Mouse (Mus musculus) fibroblast of lung, adult 2 months (primary cell): ENCODE data around the gene Vps37c.

ENCODE experiments used
- DNase-seq: peaks from one replicate; pipeline ENCODE4 v3.0.0-alpha.2; 2011; ENCODE audit warnings: low read depth

Vps37c gene

DNA sequence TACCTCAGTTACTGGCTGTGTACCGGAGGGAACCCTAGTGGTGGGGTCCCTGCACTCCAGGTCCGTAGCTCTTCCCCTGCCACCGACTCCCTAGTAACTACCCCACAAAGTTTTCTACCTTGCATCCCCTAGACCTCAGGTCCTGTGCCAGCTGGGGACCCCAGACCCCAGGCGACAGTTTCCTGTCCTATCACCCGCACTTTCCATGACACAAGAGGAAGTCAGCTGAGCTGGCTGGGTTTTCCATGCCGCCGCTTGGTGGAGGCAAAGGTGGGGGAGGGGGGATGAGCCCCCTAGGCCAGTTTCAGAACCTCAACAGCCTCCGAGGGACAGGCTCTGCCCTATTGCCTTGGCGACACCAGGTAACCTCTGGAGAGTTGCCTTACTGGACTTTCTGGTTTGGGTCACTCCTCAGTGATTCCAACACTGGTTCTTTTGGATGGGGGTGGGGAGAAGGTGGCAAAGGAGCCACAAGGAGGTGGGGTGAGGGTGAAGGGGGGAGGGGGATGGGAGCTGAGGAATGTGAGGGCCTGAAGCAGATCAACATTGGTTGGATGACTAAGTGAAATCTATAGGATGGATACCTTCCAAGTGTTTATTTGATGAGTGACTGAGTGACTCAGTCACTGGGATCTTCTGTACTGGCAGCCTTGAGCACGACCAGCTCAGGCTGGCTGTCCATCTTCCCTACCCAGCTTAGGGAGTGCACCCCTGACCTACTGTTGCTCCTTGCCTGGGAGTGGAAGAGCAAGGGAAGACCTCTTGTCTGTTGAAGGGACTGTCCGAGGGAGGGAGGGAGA, 52.3 kb downstream of the Vps37c start:
- no peak for DNase-seq

DNA sequence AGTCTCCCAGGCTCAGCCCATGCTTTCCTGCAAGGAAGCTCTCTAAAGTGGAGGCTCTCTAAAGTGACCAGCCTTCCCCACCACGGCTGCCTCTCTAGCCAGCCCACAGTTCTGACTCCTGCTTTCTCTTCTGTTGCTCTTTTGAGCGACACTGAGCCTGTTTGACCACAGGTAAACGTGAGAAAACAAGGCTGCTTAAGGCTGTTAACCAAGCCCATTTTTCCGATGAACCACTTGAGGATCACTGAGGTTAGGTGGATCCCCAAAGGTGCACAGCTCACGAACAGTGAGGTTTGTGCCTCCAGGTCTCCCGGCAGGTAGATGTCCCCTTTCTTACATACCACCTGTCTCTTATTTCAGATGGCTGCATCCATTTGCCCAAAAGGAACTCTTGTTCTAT, 53.6 kb downstream of the Vps37c start:
- DNase-seq, result no peak

DNA sequence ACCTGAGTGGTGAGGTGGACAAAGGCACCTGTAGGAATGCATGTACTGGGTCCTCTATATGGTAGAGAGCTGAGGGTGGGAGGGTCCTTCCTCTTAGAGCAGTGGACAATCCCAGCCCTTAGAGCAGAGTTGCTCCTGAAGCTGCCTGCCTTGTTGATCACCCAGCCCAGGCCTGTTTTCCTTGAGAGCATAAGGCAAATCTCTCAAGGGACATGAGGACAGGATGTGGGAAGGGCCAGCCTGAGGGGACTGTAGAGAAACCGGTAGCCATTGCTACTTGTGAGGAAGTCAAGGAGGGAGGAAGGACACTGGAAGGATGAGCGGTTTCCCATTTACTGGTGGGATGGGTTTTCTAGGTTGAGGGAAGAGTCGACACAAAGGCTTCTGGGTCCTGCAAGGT, 54.0 kb downstream of the Vps37c start:
- DNase-seq, result no peak

- no peak for DNase-seq
Observed at GRCm38 (mm10) chr19:10747182-10747581, 58.6 kb downstream of the Vps37c start.

- no peak for DNase-seq
Observed at GRCm38 (mm10) chr19:10747718-10748117, 59.2 kb downstream of the Vps37c start.

GRCm38 (mm10) chr19:10748401-10749102, 60.0 kb downstream of the Vps37c start:
- no peak for DNase-seq

DNA sequence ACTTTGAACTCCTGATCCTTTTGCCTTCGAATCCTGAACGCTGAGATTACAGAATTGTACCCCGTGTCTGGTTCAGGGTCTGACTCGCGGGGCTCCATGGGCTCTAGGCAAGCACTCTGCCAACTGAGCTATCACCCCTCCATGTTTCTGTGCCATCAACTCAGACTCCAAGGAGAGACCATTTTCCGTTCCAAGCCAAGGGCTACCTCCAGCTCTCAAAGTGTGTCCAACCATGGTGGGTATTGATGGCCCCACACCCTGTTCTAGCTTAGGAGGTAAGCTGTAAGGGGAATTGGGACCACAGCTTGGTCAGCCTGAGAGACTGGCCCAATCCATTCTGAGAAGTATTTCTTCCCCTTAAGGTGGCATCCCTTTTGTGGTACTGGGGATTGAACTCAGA, 60.8 kb downstream of the Vps37c start:
- no peak for DNase-seq

- no peak for DNase-seq
Observed at GRCm38 (mm10) chr19:10750161-10750560, 61.6 kb downstream of the Vps37c start.

DNA sequence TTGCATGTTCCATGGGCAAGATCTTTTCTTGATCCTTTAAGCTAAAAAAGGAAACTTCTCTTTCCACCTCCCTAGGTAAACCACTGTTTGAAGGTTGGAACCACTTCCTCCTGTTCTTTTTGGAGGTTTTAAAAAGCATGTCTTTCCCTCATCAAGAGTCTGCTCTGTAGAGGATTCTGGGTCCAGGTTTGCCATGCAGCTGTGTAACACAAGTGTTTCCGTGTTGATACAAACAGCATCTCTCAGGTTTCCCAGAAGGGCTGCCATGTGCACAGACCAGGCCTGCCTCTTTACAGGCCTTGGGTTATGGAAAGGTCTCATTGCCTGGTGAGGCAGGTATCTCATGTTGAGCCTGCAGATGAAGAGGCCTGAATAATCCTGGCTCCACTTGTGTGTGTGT, 63.1 kb downstream of the Vps37c start:
- DNase-seq, result no peak

- no peak for DNase-seq
Observed at GRCm38 (mm10) chr19:10752106-10752505, 63.6 kb downstream of the Vps37c start.

- no peak for DNase-seq
Observed at GRCm38 (mm10) chr19:10752646-10753045, 64.1 kb downstream of the Vps37c start.

- DNase-seq, result no peak
Observed at GRCm38 (mm10) chr19:10757125-10757524, 68.6 kb downstream of the Vps37c start.

DNA sequence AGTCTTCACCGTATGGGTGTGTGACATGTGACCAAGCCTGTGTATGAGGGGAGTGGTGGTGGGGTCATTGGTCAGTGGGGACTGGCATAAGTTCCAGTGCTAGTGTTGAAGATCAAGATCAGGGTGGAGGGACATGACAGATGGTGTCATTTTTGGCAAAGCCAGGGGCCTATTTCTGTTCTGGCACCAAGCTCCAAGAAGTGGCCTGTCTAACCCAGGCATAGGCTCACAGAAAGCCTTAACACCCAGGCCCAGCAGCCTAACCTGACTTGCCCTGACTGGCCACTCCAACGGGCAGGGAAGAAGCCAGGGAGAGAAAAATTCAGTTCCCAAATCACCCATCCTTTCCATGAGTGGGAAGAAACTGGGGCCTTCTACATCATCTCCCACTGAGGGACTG, 69.0 kb downstream of the Vps37c start:
- no peak for DNase-seq

DNA sequence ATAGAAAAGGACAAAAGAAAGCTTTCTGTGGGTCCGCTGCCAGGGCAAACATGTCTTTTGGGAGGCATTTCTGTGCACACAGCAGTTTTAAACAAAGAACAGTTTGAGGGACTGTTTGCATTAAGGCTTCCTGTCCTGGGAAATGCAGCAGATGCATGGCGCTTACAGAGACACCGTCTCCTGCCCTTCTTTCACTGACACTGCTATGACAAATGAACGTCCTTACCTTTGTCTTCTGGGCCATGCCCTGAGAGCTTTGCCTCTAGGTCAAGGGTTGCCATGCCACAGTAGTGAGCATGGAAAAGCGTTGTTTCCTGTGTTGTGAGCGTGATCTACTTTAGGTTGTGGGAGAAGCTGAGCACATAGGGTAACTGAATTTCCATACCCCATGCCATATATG, 70.2 kb downstream of the Vps37c start:
- no peak for DNase-seq

- no peak for DNase-seq
Observed at GRCm38 (mm10) chr19:10759525-10759924, 71.0 kb downstream of the Vps37c start.

GRCm38 (mm10) chr19:10759983-10760831, 71.7 kb downstream of the Vps37c start:
- DNase-seq, result no peak

- no peak for DNase-seq
Observed at GRCm38 (mm10) chr19:10761794-10762415, 73.4 kb downstream of the Vps37c start.

- DNase-seq, result no peak
Observed at GRCm38 (mm10) chr19:10762468-10762867, 73.9 kb downstream of the Vps37c start.

DNA sequence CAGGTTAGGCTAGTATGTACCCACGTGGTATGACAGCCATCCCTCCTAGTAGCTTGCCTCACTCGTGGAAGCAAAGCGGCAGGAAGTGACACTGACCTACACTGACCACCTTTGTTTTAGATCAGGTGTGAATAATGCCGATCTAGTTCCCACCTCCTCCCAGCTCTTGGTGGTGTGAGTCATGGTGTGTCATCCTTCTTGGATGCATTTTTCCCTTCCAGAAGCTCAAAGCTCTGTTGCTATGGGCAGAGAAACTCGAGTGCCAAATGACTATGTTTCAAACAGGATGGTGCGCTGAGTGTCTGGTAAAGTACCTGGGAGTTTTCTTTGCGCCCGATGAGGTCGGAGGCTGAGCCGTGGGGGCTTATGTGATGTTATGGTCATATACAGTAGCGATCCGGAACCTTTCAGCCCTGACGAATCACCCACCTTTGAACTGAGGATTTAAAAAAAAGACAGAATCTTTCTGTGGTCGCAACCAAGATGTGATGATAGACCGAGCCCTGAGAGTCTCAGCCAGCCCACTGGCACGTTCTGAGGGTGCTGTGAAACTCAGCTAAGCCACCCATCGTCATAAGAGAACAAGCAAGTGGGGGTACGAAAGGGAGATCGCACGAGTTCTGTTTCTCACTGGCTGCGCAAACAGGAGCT, 75.0 kb downstream of the Vps37c start:
- DNase-seq, result no peak
